24 mouse cellular contexts compared by ENCODE assay signal in the genomic region with DNA sequence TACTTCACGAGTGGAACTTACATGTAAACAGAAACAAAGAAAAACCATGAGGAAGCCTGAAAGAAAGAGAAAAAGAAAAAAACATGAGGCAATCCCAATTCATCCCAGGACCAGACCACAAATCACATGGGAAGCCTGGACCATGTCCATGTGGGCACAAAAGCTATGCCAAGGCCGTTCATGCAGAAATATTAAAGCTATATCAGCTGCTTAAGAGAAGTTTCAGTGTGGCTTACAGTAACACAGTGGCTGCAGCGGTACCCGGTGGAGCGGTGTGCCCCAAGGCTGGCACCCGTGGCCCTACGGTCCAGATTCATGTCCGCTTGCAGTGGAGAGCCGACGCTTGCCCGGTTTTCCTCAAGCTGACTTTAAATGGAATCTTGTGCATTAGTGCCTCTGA. TPM values are rescaled to one million over a fixed set of nuclear protein-coding genes. Genes with fewer than 3 reads are reported as not detected.
DNase-seq lines count a peak whose midpoint lies in the region; ATAC-seq and TF ChIP-seq lines count a peak whose summit lies in the region.
"Had no signal": no experiment of that assay in that cellular context is flagged by ENCODE, and none has a peak within 500 bp of the region (broad histone marks: within the 10 kb centered on the region; RNA-seq: fewer than 3 reads in every experiment).

No protein-coding gene starts in this region.

- peaks cover 10% of the 10 kb centered on the region for H3K4me1 ChIP-seq in forebrain, embryonic 16.5 days (replicated peaks; ENCODE audit: control insufficient read depth, insufficient read depth, low read length)
- H3K4me1 ChIP-seq in forebrain, postnatal 0 days (ENCODE audit: insufficient read depth) = no peaks in the 10 kb centered on the region
- H3K4me1 ChIP-seq: hindbrain, embryonic 15.5 days had no signal

- DNase-seq in adrenal gland, adult (ENCODE audit: inconsistent age in 2 of 2, low spot score in 1 of 2) = peak; percentile 53 to 77
- no peak for DNase-seq in adrenal gland, postnatal 4 days (ENCODE audit: low spot score in 2 of 2)
- DNase-seq in forebrain, postnatal 0 days = no peak
- DNase-seq in NIH3T3 (ENCODE audit: low read depth) = peak; percentile 48
- DNase-seq in adrenal gland, postnatal 36 days = peak; percentile 60 to 74
- no peak for DNase-seq in left cerebral cortex, adult 18-20 months (ENCODE audit: low spot score in 2 of 2)
- DNase-seq: gastrocnemius, postnatal 10 days; heart, adult 18-20 months; heart, postnatal 36 days; kidney, postnatal 4 days; layer of hippocampus, adult 9-11 months; lung, adult 2 months; right cerebral cortex, adult 18-20 months; thymus, postnatal 25 days had no signal

- H3K9me3 ChIP-seq in forebrain, embryonic 16.5 days (ENCODE audit: control insufficient read depth, low read length) = no peaks in the 10 kb centered on the region
- H3K9me3 ChIP-seq in forebrain, postnatal 0 days (ENCODE audit: low read length) = no peaks in the 10 kb centered on the region
- H3K9me3 ChIP-seq: hindbrain, embryonic 15.5 days; kidney, embryonic 15.5 days; limb, embryonic 12.5 days; liver, embryonic 12.5 days had no signal

- no peak for TF ChIP-seq CTCF in forebrain, postnatal 0 days (IDR thresholded peaks at IDR 0.05; ENCODE audit: low read depth)

- no peak overlapping the region for H3K27ac ChIP-seq in forebrain, embryonic 16.5 days (ENCODE audit: low read length)
- no peak overlapping the region for H3K27ac ChIP-seq in forebrain, postnatal 0 days (ENCODE audit: low read depth, low read length)
- H3K27ac ChIP-seq: hindbrain, embryonic 15.5 days; kidney, embryonic 15.5 days; limb, embryonic 12.5 days; liver, embryonic 12.5 days had no signal

- 0 out of 2 replicates have a peak, but pooled peaks have one; percentile 18 for ATAC-seq in forebrain, embryonic 16.5 days
- ATAC-seq in forebrain, postnatal 0 days = no peak
- no peak for ATAC-seq in megakaryocyte, adult 5-6 weeks (ENCODE audit: poor library complexity, severe bottlenecking)
- ATAC-seq: CD4-positive, CD25-positive, alpha-beta regulatory T cell, adult 4 months; intestine, embryonic 16.5 days; liver, embryonic 12.5 days had no signal

- H3K27me3 ChIP-seq in forebrain, embryonic 16.5 days (replicated peaks; ENCODE audit: control insufficient read depth, insufficient read depth, low read length) = no peaks in the 10 kb centered on the region
- no peaks in the 10 kb centered on the region for H3K27me3 ChIP-seq in forebrain, postnatal 0 days (ENCODE audit: insufficient read depth, low read length)
- H3K27me3 ChIP-seq: hindbrain, embryonic 15.5 days; kidney, embryonic 15.5 days; limb, embryonic 12.5 days; liver, embryonic 12.5 days had no signal

- peaks cover 14% of the 10 kb centered on the region for H3K36me3 ChIP-seq in forebrain, embryonic 16.5 days (ENCODE audit: control insufficient read depth, insufficient read depth)
- H3K36me3 ChIP-seq in forebrain, postnatal 0 days (ENCODE audit: insufficient read depth) = peaks cover 43% of the 10 kb centered on the region

- H3K4me3 ChIP-seq in forebrain, embryonic 16.5 days (replicated peaks; ENCODE audit: low read length) = no peak overlapping the region
- no peak overlapping the region for H3K4me3 ChIP-seq in forebrain, postnatal 0 days (ENCODE audit: low read depth, low read length)
- H3K4me3 ChIP-seq: hindbrain, embryonic 15.5 days; kidney, embryonic 15.5 days; limb, embryonic 12.5 days; liver, embryonic 12.5 days had no signal

- H3K9ac ChIP-seq in forebrain, embryonic 16.5 days (replicated peaks; ENCODE audit: low read depth, low read length) = no peak overlapping the region
- no peak overlapping the region for H3K9ac ChIP-seq in forebrain, postnatal 0 days
- H3K9ac ChIP-seq: hindbrain, embryonic 15.5 days; kidney, embryonic 15.5 days; limb, embryonic 12.5 days; liver, embryonic 12.5 days had no signal

- 77% methylated on average over 11 of the region's 11 CpGs for WGBS in forebrain, embryonic 16.5 days
- 70% methylated on average over 11 of the region's 11 CpGs for WGBS in forebrain, postnatal 0 days

- H3K4me2 ChIP-seq in forebrain, embryonic 16.5 days (ENCODE audit: low read length) = no peak overlapping the region
- no peak overlapping the region for H3K4me2 ChIP-seq in forebrain, postnatal 0 days (ENCODE audit: low read depth)
- H3K4me2 ChIP-seq: hindbrain, embryonic 15.5 days; kidney, embryonic 15.5 days; limb, embryonic 12.5 days; liver, embryonic 12.5 days had no signal

RNA-seq across cellular contexts. Expression of a gene that starts 17.5 kb away (rescaled TPM):
- total RNA-seq in adrenal gland, postnatal 4 days (2021) = 10 to 100 TPM; 34.7 to 36.2 TPM
- 87.6 and 92.1 TPM in 2 replicates for polyA plus RNA-seq in forebrain, embryonic 16.5 days (2015; fragmentation: Nextera tagmentation; extraction: Ambion mirVana)
- total RNA-seq in forebrain, postnatal 0 days (2014; rRNA removed) = 108 and 118 TPM in 2 replicates
- 48.8 and 51.0 TPM in 2 replicates for polyA plus RNA-seq in forebrain, postnatal 0 days (2015; fragmentation: Nextera tagmentation; extraction: Ambion mirVana)
- 10 to 100 TPM; 11.4 to 28.0 TPM for total RNA-seq in adrenal gland, postnatal 36 days (2021)
- 10 to 100 TPM; 22.2 to 24.5 TPM for total RNA-seq in left cerebral cortex, adult 18-20 months (2021)
- total RNA-seq in megakaryocyte, adult 5-6 weeks (2015) = 27.5 and 33.1 TPM in 2 replicates
- 27.0 and 30.3 TPM in 2 replicates for total RNA-seq in megakaryocyte, adult 5-6 weeks (2017)

RNA-seq across cellular contexts. Expression of a gene that starts 17.6 kb away (rescaled TPM):
- under 1 TPM; 0.20 to 0.25 TPM for total RNA-seq in adrenal gland, postnatal 4 days (2021)
- 0.17 and 0.18 TPM in 2 replicates for polyA plus RNA-seq in forebrain, embryonic 16.5 days (2015; fragmentation: Nextera tagmentation; extraction: Ambion mirVana)
- 0.29 and 0.46 TPM in 2 replicates for total RNA-seq in forebrain, postnatal 0 days (2014; rRNA removed)
- 0.43 and 0.46 TPM in 2 replicates for polyA plus RNA-seq in forebrain, postnatal 0 days (2015; fragmentation: Nextera tagmentation; extraction: Ambion mirVana)
- total RNA-seq in adrenal gland, postnatal 36 days (2021) = not detected
- under 1 TPM; 0.16 to 0.28 TPM for total RNA-seq in left cerebral cortex, adult 18-20 months (2021)
- total RNA-seq in megakaryocyte, adult 5-6 weeks (2015) = 0.23 TPM in 1 of 2 replicates, not detected in the other
- total RNA-seq in megakaryocyte, adult 5-6 weeks (2017) = not detected in 2 replicates
- total RNA-seq: ES-E14; heart, adult 18-20 months; heart, postnatal 36 days; neutrophil, adult 5-6 weeks had no signal
- polyA plus RNA-seq: CD4-positive, CD25-positive, alpha-beta regulatory T cell, adult 4 months had no signal

RNA-seq across cellular contexts. Expression of a gene that starts 38.1 kb away (rescaled TPM):
- total RNA-seq in adrenal gland, postnatal 4 days (2021) = 10 to 100 TPM; 22.1 to 24.7 TPM
- polyA plus RNA-seq in forebrain, embryonic 16.5 days (2015; fragmentation: Nextera tagmentation; extraction: Ambion mirVana) = 3.5 and 3.6 TPM in 2 replicates
- total RNA-seq in forebrain, postnatal 0 days (2014; rRNA removed) = 2.7 and 3.7 TPM in 2 replicates
- polyA plus RNA-seq in forebrain, postnatal 0 days (2015; fragmentation: Nextera tagmentation; extraction: Ambion mirVana) = 1.1 TPM in 2 replicates
- total RNA-seq in adrenal gland, postnatal 36 days (2021) = 10 to 100 TPM; 26.4 to 48.6 TPM
- 10 to 100 TPM; 16.0 to 16.4 TPM for total RNA-seq in left cerebral cortex, adult 18-20 months (2021)
- 1.7 and 2.1 TPM in 2 replicates for total RNA-seq in megakaryocyte, adult 5-6 weeks (2015)
- 0.62 and 1.2 TPM in 2 replicates for total RNA-seq in megakaryocyte, adult 5-6 weeks (2017)

Comparison
In these comparisons a context has a peak if more than half of its experiments do, and no peak if none do; other contexts are left out.
1. DNase-seq: peak in adrenal gland, adult (2 of 2), NIH3T3 (single experiment) and adrenal gland, postnatal 36 days (2 of 2); none in adrenal gland, postnatal 4 days (0 of 2), forebrain, postnatal 0 days (single experiment) and left cerebral cortex, adult 18-20 months (0 of 2).